Mouse (Mus musculus): Measurements from ENCODE around the gene Pfn4. TPM values are rescaled to one million over a fixed set of nuclear protein-coding genes. Genes with fewer than 3 reads are reported as not detected.
A peak's percentile ranks its signal among the peaks of the same experiment; 100 is the strongest.

The Pfn4 gene
- polyA plus RNA-seq (2012; rRNA removed) = 14.8 and 15.5 TPM in 2 replicates

GRCm38 (mm10) chr12:4768492-4769332 is at the start of gene Pfn4, which contains the start of gene Fam228b:
Gene Pfn4, plus strand, starts transcription at chr12:4769022.
Gene Fam228b, minus strand, starts transcription at chr12:4769267.
- H3K4me3 ChIP-seq (ENCODE audit: insufficient read depth, low read length) = peak within 1 kb of the TSS; percentile 72
- H3K4me1 ChIP-seq (ENCODE audit: control insufficient read depth, insufficient read depth, low read length) = no peaks in the 10 kb centered on the region
- TF ChIP-seq POLR2A (IDR thresholded peaks at IDR 0.05; ENCODE audit: extremely low read depth, insufficient read depth, low read length) (peak; percentile 91), CTCF (IDR thresholded peaks at IDR 0.05; ENCODE audit: extremely low read depth, insufficient read depth, low read length) (peak; percentile 43)
- H3K27ac ChIP-seq (ENCODE audit: insufficient read depth, low read length) = peak within 1 kb of the TSS; percentile 98

DNA sequence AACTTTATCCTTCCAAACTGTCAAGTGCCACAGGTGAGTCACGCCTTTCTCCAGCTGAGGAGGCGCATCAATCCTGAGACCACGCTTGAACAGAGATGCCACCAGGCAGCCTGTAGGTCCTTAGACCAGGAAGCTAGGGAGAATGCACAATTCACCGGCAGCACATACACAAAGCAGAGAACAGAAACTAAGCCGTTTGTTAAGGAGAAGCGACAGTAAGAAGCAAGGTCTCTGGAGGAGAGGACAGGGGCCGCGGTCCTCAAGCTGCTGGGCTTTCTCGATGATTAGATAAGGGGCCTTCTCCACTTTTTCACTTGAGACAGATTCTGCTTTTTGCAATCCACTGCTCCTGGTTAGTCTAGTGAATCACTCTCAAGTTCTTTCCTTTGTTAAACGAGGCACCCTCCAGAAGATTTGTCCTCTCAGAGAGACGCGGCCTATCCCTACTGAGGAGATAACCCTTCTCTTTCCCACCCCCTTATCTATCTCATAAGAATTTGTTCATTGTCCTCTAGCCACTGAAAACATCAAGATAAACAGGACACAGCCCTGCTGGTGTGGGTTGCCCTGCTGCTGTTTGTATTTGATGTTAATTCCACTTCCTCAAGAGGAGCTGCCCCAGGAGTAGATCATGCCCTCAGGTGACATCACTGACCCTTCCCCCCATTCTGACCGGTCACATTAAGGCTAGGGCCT is 49.6 kb upstream of the Pfn4 start:
- TF ChIP-seq CTCF (IDR thresholded peaks at IDR 0.05; ENCODE audit: extremely low read depth, insufficient read depth, low read length) (no peak), POLR2A (IDR thresholded peaks at IDR 0.05; ENCODE audit: extremely low read depth, insufficient read depth, low read length) (no peak)
- Histone ChIP-seq H3K4me3 (ENCODE audit: insufficient read depth, low read length) (no peak overlapping the region), H3K27ac (ENCODE audit: insufficient read depth, low read length) (no peak overlapping the region), H3K4me1 (ENCODE audit: control insufficient read depth, insufficient read depth, low read length) (no peaks in the 10 kb centered on the region)

DNA sequence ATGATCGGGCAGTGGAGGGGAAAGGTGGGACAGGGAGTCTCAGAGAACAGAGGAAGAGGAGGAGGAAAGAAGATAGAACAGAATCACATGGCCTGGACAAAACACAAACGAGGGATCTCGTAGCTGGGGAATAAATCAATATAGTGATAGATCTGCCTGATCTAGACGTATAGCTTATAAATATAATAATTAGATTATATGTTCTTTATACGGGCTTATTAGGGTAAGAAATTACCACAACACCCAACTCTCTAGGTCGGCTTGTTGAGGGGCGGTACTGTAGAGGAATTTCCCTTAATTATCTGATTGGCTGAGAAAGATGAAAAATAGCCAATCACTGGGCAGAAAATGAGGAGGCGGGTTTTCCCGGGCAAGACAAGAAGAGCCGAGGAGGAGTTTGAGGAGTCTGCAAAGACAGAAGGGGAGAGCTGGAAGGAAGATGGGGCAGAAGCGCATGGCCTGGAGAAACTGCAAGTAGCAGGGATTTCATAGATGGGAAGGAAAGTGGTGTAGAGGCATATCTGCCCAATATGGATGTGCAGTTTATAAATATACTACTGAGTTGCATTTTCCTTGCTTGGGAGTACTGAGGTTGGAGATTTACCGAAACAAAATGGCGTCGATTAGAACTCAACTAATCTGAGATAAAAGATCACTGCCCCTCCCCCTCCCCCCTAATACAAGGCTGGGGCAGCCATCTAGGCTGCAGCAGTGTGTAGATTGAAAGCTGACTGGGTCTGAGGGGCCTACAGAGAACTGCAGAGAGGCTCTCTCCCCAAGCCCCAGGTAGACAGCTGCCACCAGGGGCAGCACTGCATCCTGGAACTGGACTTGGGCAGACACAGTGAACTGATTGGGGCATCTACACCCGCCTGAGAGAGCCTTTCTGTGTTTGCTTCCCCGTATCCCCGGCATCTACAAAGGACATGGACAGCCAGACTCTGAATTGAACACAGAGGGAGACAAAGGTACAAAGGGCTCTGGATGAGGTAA is 48.8 kb upstream of the Pfn4 start:
- Histone ChIP-seq H3K4me1 (ENCODE audit: control insufficient read depth, insufficient read depth, low read length) (no peaks in the 10 kb centered on the region), H3K27ac (ENCODE audit: insufficient read depth, low read length) (no peak overlapping the region), H3K4me3 (ENCODE audit: insufficient read depth, low read length) (no peak overlapping the region)
- TF ChIP-seq POLR2A (IDR thresholded peaks at IDR 0.05; ENCODE audit: extremely low read depth, insufficient read depth, low read length) = no peak
- 0 out of 2 replicates have a peak, but pooled peaks have one; percentile 2 for TF ChIP-seq CTCF (IDR thresholded peaks at IDR 0.05; ENCODE audit: extremely low read depth, insufficient read depth, low read length)

DNA sequence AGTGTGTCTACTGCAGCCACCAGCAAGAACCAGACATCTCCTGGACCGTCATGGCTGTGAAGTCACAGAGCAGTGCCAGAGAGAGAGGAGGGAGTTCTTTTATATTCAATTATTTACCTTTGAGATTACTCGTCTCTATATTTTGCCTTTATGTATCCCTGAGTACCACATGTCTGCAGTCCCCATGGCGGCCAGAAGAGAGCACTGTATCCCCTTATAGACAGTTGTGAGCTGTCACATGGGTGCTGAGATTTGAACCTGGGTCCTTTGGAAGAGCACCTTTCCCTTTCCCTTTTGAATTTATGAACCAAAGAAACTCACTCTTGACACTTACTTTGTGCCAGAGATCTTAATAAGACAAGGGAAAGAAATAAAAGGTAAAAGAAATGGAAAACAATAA is 39.7 kb upstream of the Pfn4 start:
- no peak for TF ChIP-seq CTCF (IDR thresholded peaks at IDR 0.05; ENCODE audit: extremely low read depth, insufficient read depth, low read length)
- no peak for TF ChIP-seq POLR2A (IDR thresholded peaks at IDR 0.05; ENCODE audit: extremely low read depth, insufficient read depth, low read length)
- Histone ChIP-seq H3K4me1 (ENCODE audit: control insufficient read depth, insufficient read depth, low read length) (no peaks in the 10 kb centered on the region; the same call in 1 of the 2 replicates), H3K4me3 (ENCODE audit: insufficient read depth, low read length) (no peak overlapping the region), H3K27ac (ENCODE audit: insufficient read depth, low read length) (no peak overlapping the region)

DNA sequence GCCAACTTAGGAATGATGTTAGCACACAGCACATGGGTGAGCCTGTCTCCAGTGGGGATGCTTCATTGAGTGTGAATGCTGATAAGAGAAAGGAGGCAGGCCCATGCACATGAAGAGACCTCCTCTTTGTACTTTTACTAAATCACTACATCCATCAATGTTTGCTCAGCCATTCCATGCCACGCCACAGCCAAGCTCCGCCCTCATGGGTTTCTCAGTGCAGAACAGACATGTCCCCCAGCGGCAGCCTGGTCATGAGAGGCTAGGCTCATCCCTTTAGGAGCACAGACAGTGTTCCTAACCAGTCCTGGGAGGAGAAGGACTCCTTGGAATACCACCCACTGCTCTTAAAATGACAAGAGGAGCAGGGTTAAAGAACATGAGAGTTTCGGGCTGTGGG is 37.2 kb upstream of the Pfn4 start:
- Histone ChIP-seq H3K27ac (ENCODE audit: insufficient read depth, low read length) (no peak overlapping the region), H3K4me1 (ENCODE audit: control insufficient read depth, insufficient read depth, low read length) (no peaks in the 10 kb centered on the region; the same call in 1 of the 2 replicates), H3K4me3 (ENCODE audit: insufficient read depth, low read length) (no peak overlapping the region)
- TF ChIP-seq CTCF (IDR thresholded peaks at IDR 0.05; ENCODE audit: extremely low read depth, insufficient read depth, low read length) (no peak), POLR2A (IDR thresholded peaks at IDR 0.05; ENCODE audit: extremely low read depth, insufficient read depth, low read length) (no peak)

- Histone ChIP-seq H3K4me3 (ENCODE audit: insufficient read depth, low read length) (no peak overlapping the region), H3K27ac (ENCODE audit: insufficient read depth, low read length) (no peak overlapping the region), H3K4me1 (ENCODE audit: control insufficient read depth, insufficient read depth, low read length) (no peaks in the 10 kb centered on the region; the same call in 1 of the 2 replicates)
- TF ChIP-seq CTCF (IDR thresholded peaks at IDR 0.05; ENCODE audit: extremely low read depth, insufficient read depth, low read length) = no peak
- TF ChIP-seq POLR2A (IDR thresholded peaks at IDR 0.05; ENCODE audit: extremely low read depth, insufficient read depth, low read length) = no peak
Measured at GRCm38 (mm10) chr12:4732332-4732731, 36.5 kb upstream of the Pfn4 start.

DNA sequence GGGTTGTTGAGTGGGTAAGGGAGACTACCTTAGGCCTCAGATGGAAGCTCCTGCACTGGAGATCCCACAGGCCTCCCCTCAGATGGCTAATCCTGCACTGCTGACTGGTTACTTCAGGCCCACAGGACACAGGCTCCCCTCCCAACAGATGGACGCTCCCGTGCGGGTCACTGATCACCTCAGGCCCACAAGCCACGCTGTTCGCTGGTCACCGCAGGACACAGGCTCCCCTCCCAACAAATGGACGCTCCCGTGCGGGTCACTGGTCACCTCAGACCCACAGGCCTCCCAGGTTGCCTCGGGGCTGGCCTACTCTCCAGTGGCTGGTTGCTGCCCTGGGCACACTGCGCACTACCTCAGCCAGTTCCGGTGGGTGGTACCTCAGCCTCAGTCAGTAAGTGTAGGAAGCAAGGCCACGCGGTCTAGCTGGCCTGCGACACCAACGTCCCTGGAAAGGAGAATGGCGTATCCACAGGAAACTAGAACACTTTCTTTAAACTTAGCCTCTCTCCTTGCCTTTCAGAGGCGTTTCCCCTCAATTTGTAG is 30.7 kb upstream of the Pfn4 start, which contains the start of gene Fam228a:
Fam228a (minus strand) TSS at position 400 of the 546 bp plus-strand sequence.
- Histone ChIP-seq H3K4me1 (ENCODE audit: control insufficient read depth, insufficient read depth, low read length) (no peaks in the 10 kb centered on the region), H3K4me3 (ENCODE audit: insufficient read depth, low read length) (no peak within 1 kb of the TSS), H3K27ac (ENCODE audit: insufficient read depth, low read length) (no peak within 1 kb of the TSS)
- TF ChIP-seq POLR2A (IDR thresholded peaks at IDR 0.05; ENCODE audit: extremely low read depth, insufficient read depth, low read length) = no peak
- no peak for TF ChIP-seq CTCF (IDR thresholded peaks at IDR 0.05; ENCODE audit: extremely low read depth, insufficient read depth, low read length)

DNA sequence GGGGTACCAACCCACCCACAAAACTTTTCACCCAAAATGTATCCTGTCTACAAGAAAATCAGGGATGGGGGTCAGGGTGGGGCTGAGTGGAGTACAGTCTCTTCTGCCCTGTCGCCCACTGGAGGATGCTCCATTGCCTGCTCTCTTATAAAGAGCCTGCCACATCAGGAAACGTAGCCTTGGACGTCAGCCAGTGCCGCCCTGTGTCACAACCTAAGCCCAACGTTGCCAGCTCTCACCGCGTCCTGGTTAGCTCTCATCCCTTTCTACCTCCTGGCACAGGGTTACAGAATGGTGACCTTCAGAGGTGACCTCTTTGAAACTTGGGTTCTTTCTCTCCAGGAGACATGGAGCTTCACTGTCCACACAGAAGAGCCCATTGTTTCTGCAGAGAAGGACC is 28.0 kb upstream of the Pfn4 start:
- H3K4me1 ChIP-seq (ENCODE audit: control insufficient read depth, insufficient read depth, low read length) = no peaks in the 10 kb centered on the region
- no peak overlapping the region for H3K4me3 ChIP-seq (ENCODE audit: insufficient read depth, low read length)
- no peak for TF ChIP-seq CTCF (IDR thresholded peaks at IDR 0.05; ENCODE audit: extremely low read depth, insufficient read depth, low read length)
- no peak for TF ChIP-seq POLR2A (IDR thresholded peaks at IDR 0.05; ENCODE audit: extremely low read depth, insufficient read depth, low read length)
- H3K27ac ChIP-seq (ENCODE audit: insufficient read depth, low read length) = no peak overlapping the region
